Mouse (Mus musculus): Measurements from ENCODE around the gene Mipep. TPM values are rescaled to one million over a fixed set of nuclear protein-coding genes. Genes with fewer than 3 reads are reported as not detected.
A peak's percentile ranks its signal among the peaks of the same experiment; 100 is the strongest.

Mipep gene
- polyA plus RNA-seq (2012; rRNA removed) = 10.3 and 13.7 TPM in 2 replicates

DNA sequence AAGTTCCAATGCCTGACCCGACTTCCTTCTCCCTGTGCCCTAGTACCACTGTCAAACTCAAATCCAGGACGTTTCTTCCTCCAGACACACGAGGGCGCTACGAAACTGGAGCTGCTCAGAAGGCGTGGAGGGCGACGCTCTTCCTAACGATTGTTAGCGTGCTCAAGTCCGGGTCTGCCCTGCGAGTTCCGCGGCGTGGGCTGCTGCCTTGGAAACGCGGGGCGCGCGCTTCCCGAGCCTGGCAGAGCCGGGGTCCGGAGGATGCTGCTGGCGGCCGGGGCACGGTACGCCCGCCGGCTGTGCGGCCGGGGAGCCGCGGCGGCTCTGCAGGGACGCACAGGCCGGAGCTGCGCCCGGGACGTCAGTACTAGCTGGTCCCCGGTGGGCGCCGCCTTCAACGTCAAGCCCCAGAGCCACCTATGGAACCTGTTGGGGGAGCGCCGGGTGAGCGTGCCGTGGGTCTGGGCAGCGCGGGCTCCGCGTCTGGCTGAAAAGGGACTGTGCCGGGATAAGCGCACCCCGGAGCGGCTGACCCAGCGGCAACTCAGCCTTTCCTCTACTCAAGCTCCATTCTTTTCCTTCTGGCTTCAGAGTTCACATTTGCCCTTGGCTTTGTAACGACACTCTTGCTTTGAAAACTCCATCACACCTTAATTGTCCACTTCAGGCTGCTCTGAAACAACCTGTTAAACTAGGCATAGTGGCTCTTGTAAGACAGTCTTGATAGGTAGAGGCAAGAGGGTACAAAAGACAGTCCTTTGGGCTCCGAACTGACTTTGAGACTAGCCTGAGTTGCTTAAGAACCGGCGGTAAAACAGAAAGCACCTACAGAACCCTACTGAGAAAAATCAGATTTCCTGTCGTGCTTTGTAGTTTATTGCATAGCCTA lies at the start of gene Mipep:
Gene Mipep (plus strand): TSS at position 147 of the 889 bp plus-strand sequence.
- Histone ChIP-seq H3K4me3 (ENCODE audit: control insufficient read depth, insufficient read depth, low read length) (peak within 1 kb of the TSS; percentile 83), H3K27me3 (ENCODE audit: control insufficient read depth, insufficient read depth, low read length) (no peaks in the 10 kb centered on the region), H3K27ac (ENCODE audit: control insufficient read depth, insufficient read depth, low read length) (no peak within 1 kb of the TSS), H3K4me1 (replicated peaks; ENCODE audit: control insufficient read depth, insufficient read depth, low read length) (peaks cover 10% of the 10 kb centered on the region), H3K36me3 (ENCODE audit: control insufficient read depth, insufficient read depth, low read length) (no peaks in the 10 kb centered on the region)
- under 1% methylated on average over 61 of the region's 61 CpGs for WGBS
- DNase-seq = peak; percentile 91
- TF ChIP-seq POLR2A (IDR thresholded peaks at IDR 0.05; ENCODE audit: control insufficient read depth, extremely low read depth, insufficient read depth, low read length, poor library complexity) = 0 out of 2 replicates have a peak, but pooled peaks have one; percentile 32
- TF ChIP-seq CTCF (IDR thresholded peaks at IDR 0.05; ENCODE audit: borderline replicate concordance, control insufficient read depth, extremely low read depth, insufficient read depth, low read length, poor library complexity) = peak; percentile 79; the same call in 1 of the 2 replicates

DNA sequence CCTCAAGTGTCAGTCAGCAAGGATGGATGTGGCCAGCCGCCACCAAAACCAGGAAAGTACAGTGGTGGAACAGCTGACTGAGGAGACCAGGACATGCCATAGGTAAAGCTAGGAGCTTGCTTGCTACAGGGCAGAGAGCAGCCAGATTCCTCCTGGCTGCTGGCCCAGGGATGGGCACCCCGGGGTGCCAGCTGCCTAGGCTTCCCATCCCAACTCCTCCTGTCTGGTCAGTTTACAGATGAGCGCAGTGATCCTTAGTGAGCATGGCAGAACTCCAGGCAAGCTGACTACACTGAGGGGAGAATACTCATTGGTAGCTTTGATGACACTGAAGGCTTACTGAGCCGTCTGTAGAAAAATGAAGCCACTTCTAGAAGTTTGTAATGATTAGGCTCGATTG lies 49.2 kb upstream of the Mipep start:
- 55% methylated on average over 5 of the region's 5 CpGs for WGBS
- peaks cover 66% of the 10 kb centered on the region for H3K4me1 ChIP-seq (replicated peaks; ENCODE audit: control insufficient read depth, insufficient read depth, low read length)
- TF ChIP-seq CTCF (IDR thresholded peaks at IDR 0.05; ENCODE audit: borderline replicate concordance, control insufficient read depth, extremely low read depth, insufficient read depth, low read length, poor library complexity) (no peak), POLR2A (IDR thresholded peaks at IDR 0.05; ENCODE audit: control insufficient read depth, extremely low read depth, insufficient read depth, low read length, poor library complexity) (no peak)
- no peak for DNase-seq
- H3K4me3 ChIP-seq (ENCODE audit: control insufficient read depth, insufficient read depth, low read length) = no peak overlapping the region
- H3K27ac ChIP-seq (ENCODE audit: control insufficient read depth, insufficient read depth, low read length) = peak overlapping the region; percentile 71
- H3K36me3 ChIP-seq (ENCODE audit: control insufficient read depth, insufficient read depth, low read length) = no peaks in the 10 kb centered on the region
- no peaks in the 10 kb centered on the region for H3K27me3 ChIP-seq (ENCODE audit: control insufficient read depth, insufficient read depth, low read length)

DNA sequence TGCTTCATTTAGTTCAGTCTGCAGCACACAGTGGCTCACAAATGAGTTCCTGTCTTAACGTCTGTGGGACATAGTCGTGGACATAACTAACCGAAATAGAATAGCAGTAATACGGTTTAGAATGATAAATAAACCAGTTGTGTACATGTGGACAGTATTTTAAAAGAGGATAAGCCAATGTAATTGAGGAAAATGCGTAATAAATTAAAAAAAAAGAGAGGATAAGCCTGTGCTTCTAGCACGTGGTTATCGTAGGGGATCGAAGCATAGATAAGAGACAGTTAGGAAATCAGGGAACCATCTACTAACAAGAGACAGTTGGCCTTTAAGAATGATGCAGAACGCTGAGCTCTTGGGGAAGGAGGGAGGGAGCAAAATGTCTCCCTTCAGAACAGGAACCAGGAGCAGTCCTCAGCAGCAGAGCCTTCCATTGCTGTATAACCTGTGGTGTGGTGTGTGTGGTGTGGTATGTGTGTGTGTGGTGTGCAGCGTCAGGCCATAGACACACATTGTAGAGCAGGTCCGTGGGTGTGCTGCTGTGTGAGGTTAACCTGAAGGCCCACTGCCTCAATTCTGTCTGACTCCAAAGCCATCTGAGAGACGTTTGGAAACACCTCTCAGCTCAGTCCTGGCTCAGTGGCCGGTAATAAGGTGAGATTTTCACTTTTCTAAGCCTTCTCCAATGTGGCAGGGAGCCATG lies 48.4 kb upstream of the Mipep start:
- DNase-seq = no peak
- peaks cover 69% of the 10 kb centered on the region for H3K4me1 ChIP-seq (replicated peaks; ENCODE audit: control insufficient read depth, insufficient read depth, low read length)
- peak overlapping the region; percentile 21 for H3K4me3 ChIP-seq (ENCODE audit: control insufficient read depth, insufficient read depth, low read length)
- peak overlapping the region; percentile 95 for H3K27ac ChIP-seq (ENCODE audit: control insufficient read depth, insufficient read depth, low read length)
- 14% methylated on average over 13 of the region's 13 CpGs for WGBS
- H3K27me3 ChIP-seq (ENCODE audit: control insufficient read depth, insufficient read depth, low read length) = no peaks in the 10 kb centered on the region
- no peaks in the 10 kb centered on the region for H3K36me3 ChIP-seq (ENCODE audit: control insufficient read depth, insufficient read depth, low read length)
- TF ChIP-seq CTCF (IDR thresholded peaks at IDR 0.05; ENCODE audit: borderline replicate concordance, control insufficient read depth, extremely low read depth, insufficient read depth, low read length, poor library complexity) (no peak), POLR2A (IDR thresholded peaks at IDR 0.05; ENCODE audit: control insufficient read depth, extremely low read depth, insufficient read depth, low read length, poor library complexity) (no peak)

DNA sequence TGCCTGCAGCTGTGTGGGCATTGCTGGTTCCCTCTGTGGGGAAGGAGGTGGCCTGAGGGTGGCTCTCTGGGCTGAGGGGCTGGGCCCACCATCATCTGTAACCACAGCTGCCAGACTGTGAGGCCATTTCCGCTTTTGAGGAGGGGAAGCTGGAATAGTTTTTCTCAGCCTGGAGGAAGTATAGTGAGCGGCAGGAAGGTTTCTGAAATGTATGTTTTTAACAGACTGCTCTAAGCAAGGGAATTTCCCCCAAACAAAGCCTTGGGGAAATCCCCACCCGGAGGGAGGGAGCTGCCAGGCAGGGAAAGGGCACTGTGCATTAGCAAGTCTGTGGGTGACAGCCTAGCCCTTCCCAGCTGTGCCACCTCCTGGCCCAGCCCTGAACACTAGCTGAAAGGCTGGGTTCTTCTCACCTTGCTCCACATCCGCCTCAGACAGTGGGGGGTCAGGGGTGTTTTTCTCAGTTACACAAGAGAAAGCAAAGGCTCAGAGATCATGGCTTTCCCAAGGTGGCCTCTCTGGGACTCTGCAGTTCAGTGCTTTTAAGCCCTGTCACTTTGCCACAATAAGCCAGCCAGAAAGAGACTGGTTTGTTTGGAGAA lies 47.7 kb upstream of the Mipep start:
- no peaks in the 10 kb centered on the region for H3K27me3 ChIP-seq (ENCODE audit: control insufficient read depth, insufficient read depth, low read length)
- DNase-seq = peak; percentile 76
- 0% methylated on average over 4 of the region's 4 CpGs for WGBS
- no peak for TF ChIP-seq POLR2A (IDR thresholded peaks at IDR 0.05; ENCODE audit: control insufficient read depth, extremely low read depth, insufficient read depth, low read length, poor library complexity)
- no peak for TF ChIP-seq CTCF (IDR thresholded peaks at IDR 0.05; ENCODE audit: borderline replicate concordance, control insufficient read depth, extremely low read depth, insufficient read depth, low read length, poor library complexity)
- no peaks in the 10 kb centered on the region for H3K36me3 ChIP-seq (ENCODE audit: control insufficient read depth, insufficient read depth, low read length)
- H3K4me3 ChIP-seq (ENCODE audit: control insufficient read depth, insufficient read depth, low read length) = peak overlapping the region; percentile 21
- H3K27ac ChIP-seq (ENCODE audit: control insufficient read depth, insufficient read depth, low read length) = peak overlapping the region; percentile 95
- H3K4me1 ChIP-seq (replicated peaks; ENCODE audit: control insufficient read depth, insufficient read depth, low read length) = peaks cover 71% of the 10 kb centered on the region

DNA sequence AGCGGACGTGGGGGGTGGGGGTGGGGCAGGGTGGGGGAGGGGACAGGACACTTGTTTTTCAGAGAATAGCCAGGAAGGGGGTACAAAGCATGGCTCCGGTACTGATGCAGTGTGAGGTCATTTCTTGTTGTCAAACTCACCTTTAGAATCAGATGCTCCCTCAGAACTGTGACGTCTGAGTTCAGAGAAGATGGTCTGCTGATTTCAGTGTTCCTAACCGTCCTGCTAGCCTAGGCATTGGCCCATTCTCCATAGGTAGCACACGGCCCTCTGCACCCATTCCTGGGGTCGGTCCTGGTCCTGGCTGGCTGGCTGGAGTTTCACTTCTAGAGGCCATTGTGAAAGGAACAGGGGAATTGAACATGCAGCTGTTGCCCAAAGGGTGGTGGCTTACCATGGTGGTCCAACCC lies 47.2 kb upstream of the Mipep start:
- Histone ChIP-seq H3K27ac (ENCODE audit: control insufficient read depth, insufficient read depth, low read length) (peak overlapping the region; percentile 95), H3K27me3 (ENCODE audit: control insufficient read depth, insufficient read depth, low read length) (no peaks in the 10 kb centered on the region), H3K4me1 (replicated peaks; ENCODE audit: control insufficient read depth, insufficient read depth, low read length) (peaks cover 73% of the 10 kb centered on the region), H3K4me3 (ENCODE audit: control insufficient read depth, insufficient read depth, low read length) (no peak overlapping the region), H3K36me3 (ENCODE audit: control insufficient read depth, insufficient read depth, low read length) (no peaks in the 10 kb centered on the region)
- 11% methylated on average over 7 of the region's 7 CpGs for WGBS
- TF ChIP-seq POLR2A (IDR thresholded peaks at IDR 0.05; ENCODE audit: control insufficient read depth, extremely low read depth, insufficient read depth, low read length, poor library complexity) = no peak
- no peak for DNase-seq

DNA sequence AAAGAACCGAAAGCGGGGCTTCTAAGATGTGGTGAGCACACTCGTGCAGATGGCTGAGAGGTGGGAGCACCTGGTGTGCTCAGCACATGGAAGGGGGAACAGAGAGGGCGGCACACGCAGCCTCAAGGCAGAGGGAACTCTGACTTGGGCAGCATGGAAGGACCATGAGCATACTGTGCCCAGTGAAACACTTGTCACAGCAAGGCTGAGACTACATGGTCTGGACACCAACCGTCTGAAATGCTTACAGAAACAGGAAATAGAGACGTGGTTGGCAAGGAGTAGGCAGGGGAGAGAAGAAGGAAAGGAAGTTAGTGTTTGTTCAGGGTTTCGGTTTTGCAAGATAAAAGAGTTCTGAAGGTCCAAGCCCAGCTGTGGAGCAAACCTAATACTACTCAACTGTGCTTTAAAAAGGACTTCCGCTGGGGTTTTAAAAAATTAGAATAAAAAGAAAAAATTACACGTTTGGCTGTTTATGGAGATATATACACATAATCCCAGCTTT lies 45.9 kb upstream of the Mipep start:
- DNase-seq = peak; percentile 55
- Histone ChIP-seq H3K4me3 (ENCODE audit: control insufficient read depth, insufficient read depth, low read length) (peak overlapping the region; percentile 29), H3K36me3 (ENCODE audit: control insufficient read depth, insufficient read depth, low read length) (no peaks in the 10 kb centered on the region)

More for the DNA sequence above, 45.9 kb upstream of the Mipep start:
- Histone ChIP-seq H3K27ac (ENCODE audit: control insufficient read depth, insufficient read depth, low read length) (peak overlapping the region; percentile 95), H3K4me1 (replicated peaks; ENCODE audit: control insufficient read depth, insufficient read depth, low read length) (peaks cover 74% of the 10 kb centered on the region), H3K27me3 (ENCODE audit: control insufficient read depth, insufficient read depth, low read length) (no peaks in the 10 kb centered on the region)
- TF ChIP-seq POLR2A (IDR thresholded peaks at IDR 0.05; ENCODE audit: control insufficient read depth, extremely low read depth, insufficient read depth, low read length, poor library complexity) (no peak), CTCF (IDR thresholded peaks at IDR 0.05; ENCODE audit: borderline replicate concordance, control insufficient read depth, extremely low read depth, insufficient read depth, low read length, poor library complexity) (no peak)
- WGBS = 2% methylated on average over 10 of the region's 10 CpGs
